Mouse (Mus musculus) bone marrow, adult 2 months (tissue): ENCODE measurements around the gene Trim12c.

Experiments used
- CTCF ChIP-seq: fragments of 200-500 bp; IDR thresholded peaks from 2 replicates; pipeline ENCODE4 v1.5.1; 2011; ENCODE audit warnings: low read length, control low read depth; ENCODE audit not compliant: control insufficient read depth, insufficient read depth
- POLR2A ChIP-seq: fragments of 200-500 bp; IDR thresholded peaks from 2 replicates; pipeline ENCODE4 v1.6.1; 2011; ENCODE audit warnings: low read depth, mild to moderate bottlenecking, control low read depth, low read length, borderline replicate concordance; ENCODE audit not compliant: control insufficient read depth

- TF ChIP-seq CTCF (no peak), POLR2A (no peak)
These were observed 62.5 kb downstream of the Trim12c start for GRCm38 (mm10) chr7:104290641-104291040.
